Mouse (Mus musculus): Measurements from ENCODE around the gene Mtmr3. TPM values are rescaled to one million over a fixed set of nuclear protein-coding genes. Genes with fewer than 3 reads are reported as not detected.

Gene Mtmr3
- total and polyA plus RNA-seq, 2 experiments from 2014 or later = 25.8 to 82.6 TPM

DNA sequence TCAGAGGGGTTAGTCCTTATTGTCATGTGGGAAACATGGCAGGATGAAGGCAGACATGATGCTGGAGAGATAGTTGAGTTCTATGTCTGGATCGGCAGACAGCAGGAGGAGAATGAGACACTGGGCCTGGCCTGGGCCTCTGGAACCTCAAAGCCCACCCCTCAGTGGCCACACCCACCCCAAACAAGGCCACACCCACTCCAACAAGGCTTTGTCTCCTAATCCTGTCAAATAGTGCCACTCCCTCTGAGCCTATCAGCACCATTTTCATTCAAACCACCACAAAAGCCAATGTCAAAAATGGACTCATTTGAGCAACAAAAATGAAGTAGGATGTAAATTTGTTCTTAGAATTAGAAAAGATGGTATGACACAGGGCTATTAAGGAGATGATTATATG lies 130.5 kb downstream of the Mtmr3 start:
- Histone ChIP-seq H3K4me1 (ENCODE audit: insufficient read depth, low read length) (no peaks in the 10 kb centered on the region), H3K9ac (replicated peaks; ENCODE audit: low read length) (no peak overlapping the region), H3K27ac (no peak overlapping the region), H3K4me2 (ENCODE audit: low read depth, low read length) (no peak overlapping the region), H3K27me3 (ENCODE audit: insufficient read depth, low read length) (no peaks in the 10 kb centered on the region), H3K36me3 (ENCODE audit: insufficient read depth, low read length) (no peaks in the 10 kb centered on the region), H3K9me3 (ENCODE audit: low read length) (no peaks in the 10 kb centered on the region), H3K4me3 (ENCODE audit: low read length) (no peak overlapping the region)
- no peak for DNase-seq (ENCODE audit: low spot score)
- no peak for ATAC-seq
- 80% methylated on average over 1 of the region's 1 CpGs for WGBS
- no peak for TF ChIP-seq CTCF (IDR thresholded peaks at IDR 0.05; ENCODE audit: low read depth)

DNA sequence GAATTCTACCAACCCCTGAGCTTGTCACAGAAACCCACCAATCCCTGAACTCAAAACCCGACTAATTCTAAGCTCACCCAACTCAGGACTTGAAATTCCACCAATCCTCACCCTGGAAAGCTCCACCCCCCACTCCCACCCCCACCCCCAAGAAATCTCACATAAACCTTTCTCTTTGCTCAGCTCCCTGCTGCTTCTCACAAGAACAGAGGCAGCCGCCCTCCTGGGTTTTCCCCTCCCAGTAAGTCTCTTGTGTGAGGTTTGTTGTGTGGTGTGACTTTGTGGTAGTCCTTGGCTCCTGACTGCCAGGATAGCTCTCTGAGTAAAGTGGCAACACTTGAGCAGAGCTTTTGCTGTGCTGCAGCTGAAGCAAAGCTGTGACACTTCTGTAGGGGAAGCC lies 131.8 kb downstream of the Mtmr3 start:
- Histone ChIP-seq H3K4me2 (ENCODE audit: low read depth, low read length) (no peak overlapping the region), H3K4me1 (ENCODE audit: insufficient read depth, low read length) (no peaks in the 10 kb centered on the region), H3K4me3 (ENCODE audit: low read length) (no peak overlapping the region), H3K36me3 (ENCODE audit: insufficient read depth, low read length) (no peaks in the 10 kb centered on the region), H3K9ac (replicated peaks; ENCODE audit: low read length) (no peak overlapping the region), H3K27me3 (ENCODE audit: insufficient read depth, low read length) (no peaks in the 10 kb centered on the region), H3K27ac (no peak overlapping the region), H3K9me3 (ENCODE audit: low read length) (no peaks in the 10 kb centered on the region)
- WGBS = 32% methylated on average over 2 of the region's 2 CpGs
- ATAC-seq (no peak), DNase-seq (ENCODE audit: low spot score) (no peak)
- no peak for TF ChIP-seq CTCF (IDR thresholded peaks at IDR 0.05; ENCODE audit: low read depth)

DNA sequence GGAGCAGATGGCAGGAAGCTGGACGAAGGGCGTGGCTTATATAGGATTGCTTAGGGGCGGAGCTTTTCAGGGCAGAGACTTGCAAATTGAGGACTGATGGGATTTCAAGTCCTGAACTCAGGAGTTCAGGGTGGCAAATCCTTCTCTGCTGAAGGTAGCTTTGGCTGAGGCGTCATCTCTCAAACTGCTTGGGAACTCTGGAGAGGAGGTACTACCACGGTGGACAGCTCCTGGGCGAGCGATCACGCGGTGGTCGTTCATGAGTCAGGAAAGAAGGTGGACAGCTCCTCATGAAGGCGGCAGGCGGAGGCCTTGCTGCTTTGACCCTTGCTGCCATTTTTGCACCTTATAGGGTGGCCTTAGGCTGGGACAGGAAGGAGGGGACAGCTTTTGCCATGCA lies 133.5 kb downstream of the Mtmr3 start:
- Histone ChIP-seq H3K9ac (replicated peaks; ENCODE audit: low read length) (no peak overlapping the region), H3K4me1 (ENCODE audit: insufficient read depth, low read length) (no peaks in the 10 kb centered on the region), H3K9me3 (ENCODE audit: low read length) (no peaks in the 10 kb centered on the region), H3K4me3 (ENCODE audit: low read length) (no peak overlapping the region), H3K36me3 (ENCODE audit: insufficient read depth, low read length) (no peaks in the 10 kb centered on the region), H3K27me3 (ENCODE audit: insufficient read depth, low read length) (no peaks in the 10 kb centered on the region), H3K4me2 (ENCODE audit: low read depth, low read length) (no peak overlapping the region), H3K27ac (no peak overlapping the region)
- DNase-seq (ENCODE audit: low spot score) (no peak), ATAC-seq (no peak)
- TF ChIP-seq CTCF (IDR thresholded peaks at IDR 0.05; ENCODE audit: low read depth) = no peak
- WGBS = 36% methylated on average over 12 of the region's 12 CpGs

DNA sequence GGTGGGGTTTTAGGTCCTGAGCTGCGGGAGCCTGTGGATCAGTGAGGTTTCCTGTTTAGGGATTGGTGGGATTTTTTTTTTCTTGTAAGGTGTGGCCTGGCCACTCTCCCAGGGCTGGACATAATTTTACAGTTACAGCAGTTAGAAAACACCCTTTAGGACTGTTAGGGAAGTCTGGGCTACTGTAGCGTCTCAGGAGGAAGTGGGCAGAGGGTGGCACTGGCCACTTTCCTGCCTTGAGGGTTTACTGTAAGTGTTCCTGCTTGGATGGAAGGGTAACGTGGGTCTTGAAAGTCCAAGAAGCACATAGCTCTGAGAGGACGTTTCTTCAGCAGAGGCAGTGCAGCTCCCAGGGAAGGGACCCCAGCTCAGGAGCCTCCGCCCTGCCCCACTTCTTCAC lies 134.0 kb downstream of the Mtmr3 start:
- H3K4me3 ChIP-seq (ENCODE audit: low read length) = no peak overlapping the region
- no peak overlapping the region for H3K9ac ChIP-seq (replicated peaks; ENCODE audit: low read length)
- ATAC-seq (no peak), DNase-seq (ENCODE audit: low spot score) (no peak)
- H3K4me1 ChIP-seq (ENCODE audit: insufficient read depth, low read length) = no peaks in the 10 kb centered on the region
- no peaks in the 10 kb centered on the region for H3K27me3 ChIP-seq (ENCODE audit: insufficient read depth, low read length)
- H3K36me3 ChIP-seq (ENCODE audit: insufficient read depth, low read length) = no peaks in the 10 kb centered on the region
- no peaks in the 10 kb centered on the region for H3K9me3 ChIP-seq (ENCODE audit: low read length)
- no peak overlapping the region for H3K27ac ChIP-seq
- no peak for TF ChIP-seq CTCF (IDR thresholded peaks at IDR 0.05; ENCODE audit: low read depth)
- 74% methylated on average over 5 of the region's 5 CpGs for WGBS
- no peak overlapping the region for H3K4me2 ChIP-seq (ENCODE audit: low read depth, low read length)

DNA sequence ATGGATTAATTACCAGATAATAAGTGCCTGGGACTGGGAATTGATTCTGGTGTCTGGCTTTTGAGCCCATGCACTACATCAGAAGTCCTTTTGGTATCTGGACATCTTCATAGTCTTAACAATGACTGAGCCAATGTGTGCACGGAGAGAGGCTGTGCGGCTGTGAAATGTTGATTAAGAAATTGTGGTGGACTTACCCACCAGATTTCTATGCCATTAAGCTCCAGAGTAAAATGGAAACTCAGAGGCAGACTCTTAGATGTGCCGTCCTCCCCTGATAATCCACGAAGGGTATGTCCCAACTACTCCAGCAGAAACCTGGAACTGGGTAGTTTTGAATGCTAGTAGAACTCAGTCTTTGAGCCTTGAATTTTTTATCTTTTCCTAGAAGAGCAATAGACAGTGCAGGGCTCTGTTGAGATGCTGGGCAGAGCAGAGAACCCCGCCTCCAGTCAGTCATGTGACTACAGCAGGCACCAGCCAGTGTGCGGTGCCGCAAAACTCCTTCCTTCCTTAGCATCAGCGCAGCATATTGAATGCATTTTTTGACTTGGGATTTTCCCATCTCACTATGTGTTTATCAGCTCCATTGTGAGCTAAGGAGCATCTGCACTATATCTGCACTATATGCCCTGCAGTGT lies 139.6 kb downstream of the Mtmr3 start:
- 73% methylated on average over 8 of the region's 8 CpGs for WGBS
- no peak overlapping the region for H3K4me2 ChIP-seq (ENCODE audit: low read depth, low read length)
- no peaks in the 10 kb centered on the region for H3K4me1 ChIP-seq (ENCODE audit: insufficient read depth, low read length)
- H3K27ac ChIP-seq = no peak overlapping the region
- H3K9ac ChIP-seq (replicated peaks; ENCODE audit: low read length) = no peak overlapping the region
- no peaks in the 10 kb centered on the region for H3K36me3 ChIP-seq (ENCODE audit: insufficient read depth, low read length)
- no peaks in the 10 kb centered on the region for H3K9me3 ChIP-seq (ENCODE audit: low read length)
- no peak for TF ChIP-seq CTCF (IDR thresholded peaks at IDR 0.05; ENCODE audit: low read depth)
- DNase-seq (ENCODE audit: low spot score) = no peak
- no peak overlapping the region for H3K4me3 ChIP-seq (ENCODE audit: low read length)
- no peaks in the 10 kb centered on the region for H3K27me3 ChIP-seq (ENCODE audit: insufficient read depth, low read length)
- ATAC-seq = no peak

DNA sequence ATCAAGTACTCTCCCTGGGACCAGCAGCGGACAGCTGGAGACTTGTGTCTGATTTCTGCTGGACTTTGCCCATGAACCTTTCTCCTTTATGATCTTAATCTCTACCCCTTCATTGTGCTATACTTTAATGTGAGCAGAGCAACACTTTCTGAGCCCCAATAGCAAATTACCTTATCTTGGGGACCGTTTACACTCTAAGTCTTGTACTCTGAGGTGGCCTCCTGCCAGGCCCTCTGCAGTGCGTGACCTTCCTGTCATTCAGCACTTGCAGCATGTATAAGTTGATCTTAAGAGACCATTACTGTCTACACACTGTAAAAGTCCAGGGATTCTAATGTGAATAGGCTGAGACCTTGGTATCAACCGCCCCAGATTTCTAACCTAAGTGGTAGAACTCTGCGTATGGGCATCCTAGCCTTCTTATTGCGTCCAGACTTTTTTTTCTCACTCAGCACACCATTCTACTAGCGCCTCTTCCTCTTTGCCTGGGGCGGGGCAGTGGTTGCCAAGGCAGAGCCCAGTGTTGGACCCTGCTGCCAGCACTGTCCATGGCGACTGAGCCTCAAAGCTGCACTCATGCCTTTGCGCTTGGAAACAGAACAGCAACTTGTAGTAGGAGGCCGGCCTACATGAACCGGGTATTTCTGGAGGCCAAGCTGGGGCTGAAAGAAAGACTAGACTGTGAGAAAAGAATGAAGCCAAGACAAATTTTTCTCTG lies 142.0 kb downstream of the Mtmr3 start:
- H3K27me3 ChIP-seq (ENCODE audit: insufficient read depth, low read length) = no peaks in the 10 kb centered on the region
- H3K9ac ChIP-seq (replicated peaks; ENCODE audit: low read length) = no peak overlapping the region
- 66% methylated on average over 12 of the region's 12 CpGs for WGBS
- H3K4me1 ChIP-seq (ENCODE audit: insufficient read depth, low read length) = no peaks in the 10 kb centered on the region
- no peak for TF ChIP-seq CTCF (IDR thresholded peaks at IDR 0.05; ENCODE audit: low read depth)
- ATAC-seq (peak; percentile 73; the same call in 1 of the 2 replicates), DNase-seq (ENCODE audit: low spot score) (peak; percentile 47)
- H3K36me3 ChIP-seq (ENCODE audit: insufficient read depth, low read length) = no peaks in the 10 kb centered on the region
- no peak overlapping the region for H3K4me2 ChIP-seq (ENCODE audit: low read depth, low read length)
- no peak overlapping the region for H3K4me3 ChIP-seq (ENCODE audit: low read length)
- no peaks in the 10 kb centered on the region for H3K9me3 ChIP-seq (ENCODE audit: low read length)
- no peak overlapping the region for H3K27ac ChIP-seq

DNA sequence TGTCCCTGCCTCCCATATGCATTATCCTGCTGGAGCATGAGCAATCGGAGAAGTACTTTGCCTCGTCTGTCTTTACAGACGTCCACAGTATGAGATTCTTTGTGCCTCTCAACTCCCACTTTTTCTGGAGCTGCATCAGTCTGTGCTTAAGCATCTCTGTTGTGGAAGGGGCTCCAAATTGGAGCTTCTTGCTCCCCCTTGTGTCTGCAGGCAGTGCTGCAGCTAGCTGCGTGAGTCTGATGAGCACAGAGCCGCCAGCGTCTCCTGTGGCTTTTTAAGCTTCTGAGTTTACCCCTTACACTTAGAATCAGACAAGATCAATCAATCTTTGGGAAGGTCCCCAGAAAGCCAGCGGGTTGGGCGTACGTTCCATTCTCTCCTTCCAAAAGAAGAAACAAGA lies 143.5 kb downstream of the Mtmr3 start:
- peak; percentile 76 for DNase-seq (ENCODE audit: low spot score)

More for the DNA sequence above, 143.5 kb downstream of the Mtmr3 start:
- no peak overlapping the region for H3K9ac ChIP-seq (replicated peaks; ENCODE audit: low read length)
- no peaks in the 10 kb centered on the region for H3K4me1 ChIP-seq (ENCODE audit: insufficient read depth, low read length)
- WGBS = 23% methylated on average over 9 of the region's 9 CpGs
- TF ChIP-seq CTCF (IDR thresholded peaks at IDR 0.05; ENCODE audit: low read depth) = peak; percentile 79
- no peaks in the 10 kb centered on the region for H3K36me3 ChIP-seq (ENCODE audit: insufficient read depth, low read length)
- ATAC-seq = no peak
- no peak overlapping the region for H3K4me3 ChIP-seq (ENCODE audit: low read length)
- no peak overlapping the region for H3K4me2 ChIP-seq (ENCODE audit: low read depth, low read length)
- H3K27me3 ChIP-seq (ENCODE audit: insufficient read depth, low read length) = no peaks in the 10 kb centered on the region
- no peaks in the 10 kb centered on the region for H3K9me3 ChIP-seq (ENCODE audit: low read length)
- H3K27ac ChIP-seq = no peak overlapping the region
